Mouse (Mus musculus): Measurements from ENCODE around the gene Zfp84.
"Not testable (repeated sequence)": the region's sequence is repeated elsewhere in the genome, so short reads cannot be mapped to it uniquely, and the experiment has no call there.

Gene Zfp84

GRCm38 (mm10) chr7:29768090-29768900 lies at the start of gene Zfp84:
TSS of gene Zfp84 (plus strand) at chr7:29768552.
- DNase-seq: peak; percentile 83 to 90

- not testable (repeated sequence) for DNase-seq
These were observed 42.8 kb upstream of the Zfp84 start for GRCm38 (mm10) chr7:29725461-29726142.

GRCm38 (mm10) chr7:29726860-29727259 lies 41.5 kb upstream of the Zfp84 start, which contains the start of gene Catsperg2:
TSS of gene Catsperg2 (minus strand) at chr7:29727032.
- DNase-seq: not testable (repeated sequence)

GRCm38 (mm10) chr7:29728055-29728454 lies 40.3 kb upstream of the Zfp84 start:
- DNase-seq: no peak

GRCm38 (mm10) chr7:29742258-29742657 lies 26.1 kb upstream of the Zfp84 start:
- no peak for DNase-seq

- no peak for DNase-seq
These were observed 7.9 kb upstream of the Zfp84 start for GRCm38 (mm10) chr7:29760476-29760875.

GRCm38 (mm10) chr7:29764702-29765101 lies 3.6 kb upstream of the Zfp84 start:
- DNase-seq: no peak

- peak; percentile 87 to 92 for DNase-seq
These were observed 1.2 kb upstream of the Zfp84 start for GRCm38 (mm10) chr7:29767058-29767686.

- DNase-seq: no peak
These were observed 628 bp downstream of the Zfp84 start for GRCm38 (mm10) chr7:29768980-29769379.

GRCm38 (mm10) chr7:29773503-29773902 lies 5.2 kb downstream of the Zfp84 start:
- DNase-seq: no peak

GRCm38 (mm10) chr7:29774371-29774770 lies 6.0 kb downstream of the Zfp84 start:
- no peak for DNase-seq

- no peak for DNase-seq
These were observed 8.2 kb downstream of the Zfp84 start for GRCm38 (mm10) chr7:29776568-29776967.

- DNase-seq: no peak
These were observed 9.0 kb downstream of the Zfp84 start for GRCm38 (mm10) chr7:29777372-29777771.

GRCm38 (mm10) chr7:29783871-29784551 lies 15.7 kb downstream of the Zfp84 start, which contains the start of gene Zfp30:
TSS of gene Zfp30 (plus strand) at chr7:29783998.
- DNase-seq: peak; percentile 91 to 93

- no peak for DNase-seq
These were observed 16.7 kb downstream of the Zfp84 start for GRCm38 (mm10) chr7:29785023-29785422.

GRCm38 (mm10) chr7:29785888-29786287 lies 17.5 kb downstream of the Zfp84 start:
- DNase-seq: peak; percentile 25 to 39

- no peak for DNase-seq
These were observed 24.6 kb downstream of the Zfp84 start for GRCm38 (mm10) chr7:29792906-29793305.

- no peak for DNase-seq
These were observed 38.7 kb downstream of the Zfp84 start for GRCm38 (mm10) chr7:29807046-29807445.

- no peak for DNase-seq
These were observed 43.9 kb downstream of the Zfp84 start for GRCm38 (mm10) chr7:29812244-29812643.

- no peak for DNase-seq
These were observed 46.0 kb downstream of the Zfp84 start for GRCm38 (mm10) chr7:29814381-29814780.

- DNase-seq: peak in 1 of 2 experiments; percentile 22
These were observed 46.9 kb downstream of the Zfp84 start for GRCm38 (mm10) chr7:29815061-29815784.

GRCm38 (mm10) chr7:29815910-29816429 lies 47.6 kb downstream of the Zfp84 start, which contains the start of gene Zfp790:
TSS of gene Zfp790 (plus strand) at chr7:29816114.
- peak; percentile 86 to 90 for DNase-seq

Data from cerebellum, postnatal 14 days (tissue).